Mouse (Mus musculus) MEL (cell line): ENCODE data around the gene Crnkl1.

ENCODE experiments used
- CTCF ChIP-seq, 3 experiments: IDR thresholded peaks in 2 of 3; conservative IDR thresholded peaks in 1 of 3; 2 replicates each; pipeline ENCODE4 v1.5.1; 2011 to 2012; ENCODE audit warnings: low read length in 3 of 3, low read depth in 2 of 3, mild to moderate bottlenecking in 2 of 3, improper control_type of control experiment in 1 of 3, inconsistent platforms in 1 of 3, mixed read lengths in 1 of 3, moderate library complexity in 1 of 3; ENCODE audit not compliant: control insufficient read depth in 1 of 3, insufficient read depth in 1 of 3, poor library complexity in 1 of 3, severe bottlenecking in 1 of 3
- JUND ChIP-seq: IDR thresholded peaks from 2 replicates; pipeline ENCODE4 v1.6.1; 2011; ENCODE audit warnings: low read depth, mild to moderate bottlenecking, improper control_type of control experiment, low read length
- MAX ChIP-seq: IDR thresholded peaks from 2 replicates; pipeline ENCODE4 v1.6.1; 2011; ENCODE audit warnings: low read length, improper control_type of control experiment
- MAZ ChIP-seq: IDR thresholded peaks from 2 replicates; pipeline ENCODE4 v1.6.1; 2012; ENCODE audit warnings: low read depth, mild to moderate bottlenecking, inconsistent platforms, low read length, improper control_type of control experiment
- POLR2A ChIP-seq, 2 experiments: IDR thresholded peaks; 2 replicates each; pipeline ENCODE4 v1.6.1; 2011 to 2012; ENCODE audit warnings: low read length in 2 of 2, mild to moderate bottlenecking in 2 of 2, control low read depth in 1 of 2, improper control_type of control experiment in 1 of 2, low read depth in 1 of 2, moderate library complexity in 1 of 2; ENCODE audit not compliant: control insufficient read depth in 1 of 2, insufficient read depth in 1 of 2, poor library complexity in 1 of 2
- POLR2AphosphoS2 ChIP-seq: IDR thresholded peaks from 2 replicates; pipeline ENCODE4 v1.6.1; 2011; ENCODE audit warnings: low read length, improper control_type of control experiment
- POLR2AphosphoS5 ChIP-seq: IDR thresholded peaks from 2 replicates; pipeline ENCODE4 v1.6.1; 2012; ENCODE audit warnings: low read depth, borderline replicate concordance, mild to moderate bottlenecking, inconsistent platforms, low read length, moderate library complexity, mixed read lengths
- TBP ChIP-seq: IDR thresholded peaks from 2 replicates; pipeline ENCODE4 v1.8.0; 2011; ENCODE audit warnings: low read depth, low read length, improper control_type of control experiment
- TCF12 ChIP-seq: IDR thresholded peaks from 2 replicates; pipeline ENCODE4 v1.6.1; 2014; ENCODE audit warnings: low read depth, mild to moderate bottlenecking, inconsistent platforms, low read length, improper control_type of control experiment, moderate library complexity
- USF2 ChIP-seq, 2 experiments: IDR thresholded peaks; 2 replicates each; pipeline ENCODE4 v1.6.1; 2011 to 2012; ENCODE audit warnings: improper control_type of control experiment in 2 of 2, low read length in 2 of 2, borderline replicate concordance in 1 of 2, inconsistent platforms in 1 of 2, low read depth in 1 of 2, mild to moderate bottlenecking in 1 of 2; ENCODE audit not compliant: insufficient read depth in 1 of 2

DNA sequence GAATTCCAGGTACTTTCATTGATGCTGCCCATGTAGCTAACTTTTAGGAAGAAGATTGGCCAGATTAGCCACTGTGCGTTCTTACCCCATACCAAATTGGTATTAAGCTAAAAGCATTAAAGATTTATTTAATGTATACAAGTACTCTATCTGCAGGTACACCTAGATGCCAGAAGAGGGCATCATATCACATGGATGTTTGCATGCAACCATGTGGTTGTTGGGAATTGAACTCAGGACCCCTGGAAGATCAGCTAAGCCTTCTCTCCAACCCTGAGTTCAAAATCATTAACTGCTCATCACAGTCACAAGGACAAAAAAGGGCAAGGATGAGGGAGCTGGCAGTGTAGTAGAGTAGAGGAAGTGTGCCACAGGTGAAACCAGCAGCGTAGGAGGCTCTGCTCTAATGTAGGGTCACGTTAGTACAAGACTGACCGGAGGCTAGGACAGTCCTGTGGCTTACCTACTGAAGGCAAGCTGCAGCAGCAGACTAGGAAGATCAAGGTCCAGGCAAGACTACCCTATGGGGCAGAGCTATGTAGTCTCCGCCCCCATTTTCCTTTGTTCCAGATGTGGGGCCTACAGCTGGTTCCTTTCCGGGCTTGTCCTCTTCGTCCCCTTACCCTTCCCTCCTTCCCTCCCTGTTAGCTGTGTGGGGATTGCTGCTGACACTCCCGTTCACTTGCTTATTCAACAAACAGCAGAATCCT lies 13.7 kb downstream of the Crnkl1 start:
- TF ChIP-seq POLR2A (IDR thresholded peaks at IDR 0.05; ENCODE audit: control insufficient read depth in 1 of 2, insufficient read depth in 1 of 2, low read depth in 1 of 2, low read length in 2 of 2, poor library complexity in 1 of 2) (no peak), JUND (no peak), USF2 (IDR thresholded peaks at IDR 0.05; ENCODE audit: borderline replicate concordance in 1 of 2, insufficient read depth in 1 of 2, low read depth in 1 of 2, low read length in 2 of 2) (no peak), MAX (0 out of 2 replicates have a peak, but pooled peaks have one; percentile 38), POLR2AphosphoS5 (no peak), TBP (no peak), MAZ (no peak), POLR2AphosphoS2 (no peak), CTCF (IDR thresholded peaks at IDR 0.05 in 2 of 3, conservative IDR thresholded peaks at IDR 0.05 in 1 of 3; ENCODE audit: control insufficient read depth in 1 of 3, insufficient read depth in 1 of 3, low read depth in 2 of 3, low read length in 3 of 3, poor library complexity in 1 of 3, severe bottlenecking in 1 of 3) (peak in 2 of 3 experiments; percentile 47 to 53; a peak in 4 of 6 replicates), TCF12 (no peak)
